Mouse (Mus musculus) stomach, postnatal 0 days (tissue): Measurements from ENCODE around the gene Hivep1. TPM values are rescaled to one million over a fixed set of nuclear protein-coding genes. Genes with fewer than 3 reads are reported as not detected.

ENCODE experiments used
- ATAC-seq: fragments of 200-750 bp; cut with Nextera tagmentation; 2 replicates; pipeline ENCODE4 v1.8.0; 2017; ENCODE audit not compliant: low FRiP score, low TSS enrichment
- DNase-seq: peaks from one replicate; pipeline ENCODE4 v3.0.0-alpha.2; 2016; ENCODE audit warnings: low spot score
- H3K27ac ChIP-seq: fragments of 300-500 bp; sonication (generic); replicated peaks from 2 replicates; pipeline ENCODE4 v1.5.1; 2014; ENCODE audit warnings: mild to moderate bottlenecking, control low read depth
- H3K27me3 ChIP-seq: fragments of 300-500 bp; sonication (generic); 2 replicates; pipeline ENCODE4 v1.6.1; 2014; ENCODE audit warnings: low read length; ENCODE audit not compliant: control insufficient read depth, insufficient read depth
- H3K36me3 ChIP-seq: fragments of 300-500 bp; sonication (generic); 2 replicates; pipeline ENCODE4 v1.6.1; 2014; ENCODE audit warnings: low read length, mixed read lengths; ENCODE audit not compliant: control insufficient read depth, insufficient read depth
- H3K4me1 ChIP-seq: fragments of 300-500 bp; sonication (generic); replicated peaks from 2 replicates; pipeline ENCODE4 v1.6.1; 2014; ENCODE audit warnings: antibody characterized with exemption; ENCODE audit not compliant: control insufficient read depth, insufficient read depth
- H3K4me2 ChIP-seq: fragments of 300-500 bp; sonication (generic); replicated peaks from 2 replicates; pipeline ENCODE4 v1.6.1; 2014; ENCODE audit warnings: low read depth, mild to moderate bottlenecking, control low read depth, moderate library complexity
- H3K4me3 ChIP-seq: fragments of 300-500 bp; sonication (generic); 2 replicates; pipeline ENCODE4 v1.5.1; 2014; ENCODE audit warnings: low read depth, low read length, control low read depth
- H3K9ac ChIP-seq: fragments of 300-500 bp; sonication (generic); 2 replicates; pipeline ENCODE4 v1.6.1; 2014; ENCODE audit warnings: mild to moderate bottlenecking, low read length, control low read depth, mixed read lengths
- H3K9me3 ChIP-seq: fragments of 300-500 bp; sonication (generic); 2 replicates; pipeline ENCODE4 v1.6.1; 2016; ENCODE audit warnings: low read length; ENCODE audit not compliant: control insufficient read depth
- CTCF ChIP-seq: IDR thresholded peaks from 2 replicates; pipeline ENCODE4 v1.5.1; 2016; ENCODE audit warnings: antibody characterized with exemption, low read depth, mild to moderate bottlenecking, moderate library complexity
- EP300 ChIP-seq: optimal IDR thresholded peaks from 2 replicates; pipeline ENCODE3; 2016; ENCODE audit warnings: antibody characterized with exemption
- WGBS: fragments of 180-500 bp; shearing (Covaris S2); extraction: QIAGEN DNeasy Blood & Tissue Kit; methylation state at CpG from one replicate; pipeline ENCODE4 v1.1.7; 2014; 5-methylcytosine and 5-hydroxymethylcytosine counted together
- polyA plus RNA-seq: library from polyadenylated mRNA; unstranded; fragments of >200 nt; fragmentation: Nextera tagmentation; extraction: Ambion mirVana; gene quantifications from 2 replicates; pipeline ENCODE4 v1.2.1, GENCODE M21; 2015

The Hivep1 gene
- polyA plus RNA-seq, 1 experiment from 2014 or later, result 4.6 TPM

- H3K9ac ChIP-seq, result no peak overlapping the region
- H3K4me1 ChIP-seq, result no peaks in the 10 kb centered on the region
- TF ChIP-seq CTCF (no peak), EP300 (no peak)
- no peak overlapping the region for H3K27ac ChIP-seq
- H3K36me3 ChIP-seq, result peaks cover 9% of the 10 kb centered on the region
- DNase-seq (no peak), ATAC-seq (no peak)
- no peak overlapping the region for H3K4me2 ChIP-seq
- no peak overlapping the region for H3K4me3 ChIP-seq
- 95% methylated on average over 17 of the region's 17 CpGs for WGBS
- H3K9me3 ChIP-seq, result no peaks in the 10 kb centered on the region
- H3K27me3 ChIP-seq, result no peaks in the 10 kb centered on the region
Observed at GRCm38 (mm10) chr13:42184131-42184530, 132.3 kb downstream of the Hivep1 start.

GRCm38 (mm10) chr13:42193016-42193415, 141.2 kb downstream of the Hivep1 start:
- H3K9me3 ChIP-seq, result no peaks in the 10 kb centered on the region
- no peak overlapping the region for H3K4me2 ChIP-seq
- no peak overlapping the region for H3K27ac ChIP-seq
- no peak overlapping the region for H3K9ac ChIP-seq
- TF ChIP-seq EP300, result no peak
- TF ChIP-seq CTCF, result no peak
- ATAC-seq, result no peak
- no peaks in the 10 kb centered on the region for H3K4me1 ChIP-seq
- no peak for DNase-seq
- 46% methylated on average over 9 of the region's 9 CpGs for WGBS
- H3K36me3 ChIP-seq, result no peaks in the 10 kb centered on the region
- H3K27me3 ChIP-seq, result no peaks in the 10 kb centered on the region
- no peak overlapping the region for H3K4me3 ChIP-seq

DNA sequence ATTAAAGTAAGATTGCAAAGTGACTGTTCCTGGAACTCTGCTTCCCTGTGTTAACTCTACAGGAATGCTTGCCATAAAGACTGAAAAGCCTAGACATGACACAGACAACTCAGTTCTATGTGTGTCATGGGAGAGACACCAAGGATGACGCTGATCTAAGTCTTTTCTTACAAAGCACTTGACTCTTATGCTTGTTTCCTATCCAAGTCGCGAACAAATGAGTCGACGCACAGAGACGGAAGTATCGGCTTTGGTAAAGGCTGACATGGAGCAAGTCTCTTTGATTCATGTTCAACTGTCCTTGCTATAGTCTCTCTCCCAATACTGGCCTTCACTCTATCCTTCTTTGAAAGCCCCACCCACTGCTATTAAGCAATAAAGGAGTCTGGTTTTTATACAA, 143.8 kb downstream of the Hivep1 start:
- no peak overlapping the region for H3K9ac ChIP-seq

GRCm38 (mm10) chr13:42197656-42198055, 145.8 kb downstream of the Hivep1 start:
- H3K36me3 ChIP-seq, result no peaks in the 10 kb centered on the region
- H3K4me2 ChIP-seq, result no peak overlapping the region
- H3K9ac ChIP-seq, result no peak overlapping the region
- H3K27ac ChIP-seq, result no peak overlapping the region
- WGBS, result 95% methylated on average over 2 of the region's 2 CpGs
- no peak overlapping the region for H3K4me3 ChIP-seq
- ATAC-seq (no peak), DNase-seq (no peak)
- H3K4me1 ChIP-seq, result no peaks in the 10 kb centered on the region
- no peaks in the 10 kb centered on the region; the same call in 1 of the 2 replicates for H3K9me3 ChIP-seq
- TF ChIP-seq CTCF, result peak; percentile 39
- no peak for TF ChIP-seq EP300
- H3K27me3 ChIP-seq, result no peaks in the 10 kb centered on the region

More for the DNA sequence above, 143.8 kb downstream of the Hivep1 start:
- Histone ChIP-seq H3K36me3 (no peaks in the 10 kb centered on the region), H3K27me3 (no peaks in the 10 kb centered on the region), H3K4me1 (no peaks in the 10 kb centered on the region), H3K4me2 (no peak overlapping the region), H3K27ac (no peak overlapping the region), H3K9me3 (no peaks in the 10 kb centered on the region; the same call in 1 of the 2 replicates), H3K4me3 (no peak overlapping the region)
- DNase-seq, result no peak
- 89% methylated on average over 7 of the region's 7 CpGs for WGBS
- ATAC-seq, result no peak
- TF ChIP-seq EP300 (no peak), CTCF (no peak)

GRCm38 (mm10) chr13:42213556-42213955, 161.7 kb downstream of the Hivep1 start:
- Histone ChIP-seq H3K4me2 (no peak overlapping the region), H3K4me3 (no peak overlapping the region), H3K36me3 (no peaks in the 10 kb centered on the region), H3K4me1 (no peaks in the 10 kb centered on the region), H3K9ac (no peak overlapping the region), H3K27me3 (no peaks in the 10 kb centered on the region), H3K9me3 (no peaks in the 10 kb centered on the region), H3K27ac (no peak overlapping the region)
- no peak for DNase-seq
- 85% methylated on average over 6 of the region's 6 CpGs for WGBS
- TF ChIP-seq EP300, result no peak
- TF ChIP-seq CTCF, result no peak
- no peak for ATAC-seq

DNA sequence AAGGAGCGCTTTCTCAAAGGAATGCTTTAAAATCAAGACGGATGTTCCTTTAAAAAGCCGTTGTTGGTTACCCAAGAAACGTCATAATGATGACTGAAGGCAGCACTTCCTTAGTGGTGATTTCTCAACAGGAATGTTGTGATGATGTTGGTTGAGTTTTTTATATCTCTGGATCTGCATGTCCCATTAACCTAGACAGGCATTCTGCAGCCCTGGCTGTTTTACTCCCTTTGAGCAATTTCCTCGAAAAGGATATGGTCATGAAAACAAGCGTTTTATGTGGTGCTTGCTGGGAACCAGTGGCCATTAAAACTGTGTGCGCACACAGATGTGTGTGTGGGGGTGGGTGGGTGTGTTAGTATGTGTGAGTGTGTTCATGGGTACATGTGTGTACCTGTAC, 170.6 kb downstream of the Hivep1 start:
- DNase-seq (no peak), ATAC-seq (no peak)
- H3K4me3 ChIP-seq, result no peak overlapping the region
- no peaks in the 10 kb centered on the region for H3K27me3 ChIP-seq
- H3K9ac ChIP-seq, result no peak overlapping the region
- no peaks in the 10 kb centered on the region for H3K9me3 ChIP-seq
- H3K4me1 ChIP-seq, result no peaks in the 10 kb centered on the region
- 89% methylated on average over 7 of the region's 7 CpGs for WGBS
- no peak overlapping the region for H3K4me2 ChIP-seq
- no peaks in the 10 kb centered on the region for H3K36me3 ChIP-seq
- no peak for TF ChIP-seq CTCF
- TF ChIP-seq EP300, result no peak
- H3K27ac ChIP-seq, result no peak overlapping the region
